Mouse (Mus musculus) inflammation-experienced regulatory T-cells, adult 6 months (primary cell): ENCODE measurements around the gene Zgpat. TPM values are rescaled to one million over a fixed set of nuclear protein-coding genes. Genes with fewer than 3 reads are reported as not detected.
A peak's percentile ranks its signal among the peaks of the same experiment; 100 is the strongest.

Source experiments
- ATAC-seq: one replicate; pipeline ENCODE4 v1.8.0; 2017
- polyA plus RNA-seq, 3 experiments: library from polyadenylated mRNA; unstranded; fragments of 100-300 nt; shearing (Covaris generic); gene quantifications; one replicate each; pipeline ENCODE4 v1.2.1; 2017

Gene Zgpat
- 10 to 100 TPM; 18.5 to 21.8 (median 20.9) TPM for polyA plus RNA-seq

DNA sequence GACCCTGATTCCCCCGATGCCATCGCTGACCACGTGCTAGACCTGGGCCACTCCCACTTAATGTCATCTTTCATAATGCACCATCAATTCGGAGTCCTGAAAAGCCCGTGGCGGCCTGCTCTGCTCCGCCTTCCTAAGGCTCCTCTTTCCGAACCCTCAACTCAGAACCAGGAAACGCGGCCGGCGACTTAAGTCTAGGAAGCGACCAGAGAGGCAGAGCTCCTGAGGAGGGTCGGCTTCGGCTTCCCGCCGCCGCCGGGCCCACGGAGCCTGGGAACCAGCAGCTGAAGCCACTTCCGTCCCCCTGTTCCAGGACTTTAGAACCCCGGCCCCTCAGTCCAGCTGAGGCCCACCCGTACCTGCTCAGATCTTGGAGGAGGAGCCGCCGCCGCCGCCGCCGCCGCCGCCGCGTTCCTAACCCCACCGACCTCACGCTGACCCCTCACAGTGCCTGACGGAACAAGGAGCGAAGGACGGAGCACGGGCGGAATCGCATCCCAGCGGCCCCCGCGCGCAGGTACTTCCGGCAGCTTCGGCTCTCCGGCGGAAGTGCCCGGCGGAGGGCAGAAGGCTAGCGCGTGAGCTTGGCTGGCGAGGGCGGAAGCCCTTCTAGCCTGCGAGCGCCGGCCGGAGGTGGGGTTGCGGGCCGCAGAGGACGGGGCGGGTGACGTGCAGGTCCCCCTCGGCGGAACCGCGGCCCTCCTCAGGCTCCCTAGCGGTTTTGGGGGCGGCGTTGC, at the start of gene Zgpat, which contains the start of gene Arfrp1:
Gene Zgpat (plus strand): TSS at position 69 of the 737 bp plus-strand sequence.
Gene Arfrp1 (minus strand): TSS at position 545 of the 737 bp plus-strand sequence.
- ATAC-seq: peak; percentile 82

DNA sequence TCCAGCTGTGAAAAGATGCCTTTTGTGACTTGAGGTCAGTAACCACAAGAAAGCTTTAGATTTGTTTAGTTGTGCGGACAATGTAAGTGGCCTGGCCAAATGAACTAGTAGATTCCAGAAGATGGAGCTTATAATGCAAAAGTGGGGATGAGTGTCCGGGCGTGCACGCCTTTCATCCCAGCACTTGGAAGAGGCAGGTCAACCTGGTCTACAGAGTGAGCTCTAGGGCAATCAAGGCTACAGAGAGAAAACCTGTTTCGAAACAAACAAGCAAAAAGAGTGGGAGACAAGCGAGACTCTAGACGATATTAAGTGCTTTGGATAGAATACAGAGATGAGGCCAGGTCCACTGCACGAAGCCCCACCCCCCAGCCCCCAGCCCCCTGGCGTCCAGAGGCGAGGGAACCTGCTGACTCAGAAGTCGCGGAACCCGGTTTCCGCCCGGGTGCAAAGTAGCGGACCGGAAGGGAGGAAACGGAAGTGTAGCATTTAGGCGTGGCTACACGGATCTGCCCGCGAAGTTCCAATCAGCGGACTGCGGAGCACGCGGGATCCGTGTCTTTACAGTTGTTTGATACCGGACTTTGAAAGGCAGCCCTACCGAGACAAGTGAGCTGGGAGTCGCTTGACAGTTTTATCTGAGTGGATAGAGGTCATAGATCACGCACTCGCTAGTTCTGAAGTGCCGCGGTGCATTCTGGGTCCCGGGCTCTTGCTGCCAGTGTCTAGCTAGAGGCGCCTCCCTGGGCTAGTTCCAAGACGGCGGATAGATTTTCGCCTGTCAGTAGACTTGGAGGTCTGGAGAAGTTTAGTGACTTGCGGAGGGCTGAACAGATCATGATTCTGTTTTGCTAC, 45.3 kb upstream of the Zgpat start, which contains the start of gene Rtel1:
Gene Rtel1 (plus strand): TSS at position 492 of the 855 bp plus-strand sequence.
- ATAC-seq: peak; percentile 95

DNA sequence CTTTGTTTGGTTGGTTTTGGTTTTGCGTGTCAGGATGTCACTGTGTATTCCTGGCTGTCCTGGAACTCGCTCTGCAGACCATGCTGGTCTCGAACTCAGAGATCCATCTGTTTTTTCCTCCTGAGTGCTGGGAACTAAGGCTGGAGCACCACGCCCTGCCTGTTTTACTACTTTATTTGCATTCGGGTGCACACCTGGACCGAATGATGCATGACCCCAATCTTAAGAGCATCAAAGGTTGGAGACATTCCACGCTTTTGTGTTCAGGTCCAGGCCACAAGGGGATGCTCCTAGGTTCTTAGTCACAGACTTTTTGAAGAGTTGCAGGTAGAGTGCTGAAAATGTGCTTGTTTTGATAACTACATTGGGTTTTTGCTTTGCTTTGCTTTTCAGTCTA, 44.6 kb upstream of the Zgpat start:
- no peak for ATAC-seq

DNA sequence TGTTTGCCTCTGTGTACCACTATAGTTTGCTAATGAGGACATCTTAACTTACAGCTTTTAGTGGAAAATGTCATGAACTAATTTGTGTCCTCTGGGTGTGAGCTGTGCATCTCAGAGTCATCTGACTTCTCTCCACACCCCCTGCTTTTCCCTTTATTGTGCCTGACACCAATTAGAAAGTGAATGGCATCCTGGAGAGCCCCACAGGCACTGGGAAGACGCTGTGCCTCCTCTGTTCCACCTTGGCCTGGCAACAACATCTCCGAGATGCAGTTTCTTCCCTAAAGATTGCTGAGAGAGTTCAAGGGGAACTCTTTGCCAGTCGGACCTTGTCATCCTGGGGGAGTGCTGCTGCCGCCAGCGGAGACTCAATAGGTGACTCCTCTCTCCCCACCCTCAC, 42.6 kb upstream of the Zgpat start:
- ATAC-seq: no peak

DNA sequence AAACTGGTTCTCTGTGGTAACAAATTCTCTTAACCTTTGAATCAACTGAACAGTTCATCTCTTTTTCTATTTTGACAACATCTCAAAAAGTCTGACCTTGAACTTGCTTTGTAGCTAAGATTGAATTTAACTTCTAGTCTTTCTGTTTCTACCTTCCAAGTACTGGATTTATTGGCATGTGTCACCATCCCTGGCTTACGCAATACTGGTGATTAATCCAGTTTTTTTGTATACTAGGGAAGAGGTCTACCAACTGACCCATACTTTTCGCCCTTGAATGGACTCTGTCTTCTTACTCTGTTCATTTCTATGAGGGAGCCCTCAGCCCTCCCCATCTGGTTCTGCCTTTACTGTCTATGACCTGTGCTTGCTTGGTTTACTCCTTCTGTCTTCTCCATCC, 38.6 kb upstream of the Zgpat start:
- ATAC-seq: no peak

DNA sequence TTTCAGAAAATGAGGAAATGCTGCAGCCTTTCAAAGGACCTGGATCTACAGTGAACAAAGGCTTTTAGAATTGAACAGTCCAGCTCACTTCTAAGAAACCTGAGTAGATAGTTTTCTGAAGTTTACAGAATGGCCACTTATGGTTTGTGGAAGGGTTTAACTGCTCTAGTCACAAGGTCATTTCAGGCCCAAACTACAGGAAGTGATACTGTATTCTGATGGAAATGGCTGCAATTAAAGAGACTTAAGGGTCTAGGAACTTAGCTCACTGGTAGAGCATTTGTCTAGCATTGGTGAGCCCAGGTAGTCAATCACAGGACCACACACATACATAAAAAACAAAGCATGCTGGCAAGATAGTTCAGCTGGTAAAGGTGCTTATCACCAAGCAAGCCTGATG, 32.2 kb upstream of the Zgpat start:
- ATAC-seq: no peak

DNA sequence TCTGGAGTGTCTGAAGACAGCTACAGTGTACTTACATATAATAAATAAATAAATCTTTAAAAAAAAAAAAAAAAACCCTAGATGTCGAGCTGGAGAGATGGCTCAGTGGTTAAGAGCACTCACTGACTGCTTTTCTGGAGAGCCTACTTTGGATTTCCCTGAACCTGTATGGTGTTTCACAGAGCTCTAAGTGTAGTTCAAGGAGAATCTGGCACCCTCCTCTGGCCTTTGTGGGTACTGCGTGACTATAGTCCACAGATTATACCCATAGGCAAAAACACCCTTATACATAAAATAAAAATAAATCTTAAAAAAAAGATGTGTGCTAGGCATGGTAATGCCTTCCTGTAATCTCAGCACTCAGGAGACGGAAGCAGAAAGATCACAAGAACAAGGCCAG, 30.7 kb upstream of the Zgpat start:
- peak; percentile 98 for ATAC-seq

DNA sequence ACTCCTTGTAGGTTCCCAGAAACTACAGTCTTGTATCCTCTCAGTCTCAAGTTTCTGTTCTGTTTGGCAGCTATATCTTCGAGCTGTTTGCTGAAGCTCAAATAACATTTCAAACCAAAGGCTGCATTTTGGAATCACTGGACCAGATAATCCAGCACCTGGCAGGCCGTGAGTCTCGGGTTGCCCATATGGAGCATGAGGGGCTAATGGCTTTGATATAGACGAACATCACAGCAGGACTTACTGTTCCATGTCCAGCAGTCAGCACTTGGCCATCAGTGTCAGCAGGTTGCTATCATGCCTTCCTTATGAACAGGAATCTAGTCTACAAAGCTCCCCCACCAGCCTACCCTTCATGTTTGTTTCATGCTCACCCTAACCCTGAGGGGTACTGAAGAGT, 24.3 kb upstream of the Zgpat start:
- no peak for ATAC-seq

DNA sequence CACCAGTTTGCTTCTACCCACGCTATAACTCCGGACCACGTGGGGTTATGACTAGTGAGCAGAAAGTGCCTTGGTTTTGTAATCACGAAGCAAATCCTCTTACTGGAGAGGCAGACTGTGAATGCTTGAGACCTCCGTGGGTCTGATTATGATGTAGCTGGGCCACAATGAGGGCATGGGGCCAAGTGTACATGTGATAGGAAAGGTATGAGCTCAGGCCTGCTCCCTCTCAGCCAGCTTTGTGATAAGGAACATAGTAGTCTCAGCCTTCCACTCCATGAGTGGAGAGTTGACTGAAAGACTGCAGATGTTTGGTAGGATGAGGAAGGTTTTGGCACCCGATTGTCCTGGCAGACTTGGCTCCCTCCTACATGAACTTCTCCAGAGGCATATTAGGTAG, 22.0 kb upstream of the Zgpat start:
- no peak for ATAC-seq

DNA sequence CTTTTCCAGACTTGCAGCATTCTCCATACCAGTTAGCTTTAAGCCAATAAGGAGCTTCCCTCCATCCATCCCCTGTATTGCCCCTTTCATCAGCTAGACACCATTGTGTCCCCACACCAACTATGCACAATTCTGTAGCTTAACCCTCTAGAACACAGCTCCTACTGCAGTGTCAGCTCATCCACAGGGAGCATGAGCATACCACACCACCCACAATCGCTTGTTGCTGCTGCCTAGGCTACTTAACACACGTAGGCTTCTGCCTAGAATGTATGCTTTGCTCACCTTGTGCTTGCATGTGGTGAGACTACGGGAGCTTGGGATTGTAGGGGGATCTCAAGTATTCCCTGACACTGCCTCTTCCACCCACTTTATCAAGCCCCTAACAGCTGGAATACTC, 7.9 kb upstream of the Zgpat start:
- ATAC-seq: no peak

DNA sequence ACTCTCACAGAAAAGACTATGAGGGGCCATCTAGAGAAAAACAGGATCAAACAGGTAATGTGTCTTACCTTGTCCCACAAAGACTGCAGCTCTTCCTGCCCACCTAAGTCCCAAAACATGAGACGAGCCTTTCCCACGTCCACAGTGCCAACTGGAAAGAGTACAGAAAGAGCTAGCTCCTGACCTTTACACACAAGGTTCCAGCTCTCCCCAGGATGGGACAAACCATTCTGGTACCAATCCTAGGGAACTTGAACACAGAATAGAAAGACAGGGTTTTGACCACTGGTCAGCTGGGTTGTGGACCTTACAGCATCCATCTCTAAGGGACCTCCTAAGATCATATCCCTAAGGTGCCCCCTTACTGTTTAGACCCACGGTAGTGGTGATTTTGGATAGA, 782 bp upstream of the Zgpat start:
- no peak for ATAC-seq

DNA sequence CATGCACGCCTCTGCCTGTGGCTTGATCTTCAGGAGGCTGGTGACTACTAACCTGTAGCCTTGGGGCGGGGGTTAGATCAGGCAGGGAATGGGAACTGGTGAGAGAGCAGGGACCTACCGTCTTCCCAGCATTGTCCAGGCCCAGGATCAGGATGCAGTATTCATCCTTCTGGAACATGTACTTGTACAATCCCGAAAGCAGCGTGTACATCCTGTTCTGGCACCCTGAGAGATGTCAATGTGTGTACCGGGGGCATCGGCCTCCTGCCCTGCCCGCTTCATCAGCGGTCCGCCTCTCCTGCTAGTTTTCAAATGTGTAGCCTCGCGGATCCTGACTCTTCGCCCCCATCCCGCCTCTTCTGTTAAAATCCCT, 255 bp upstream of the Zgpat start:
- peak; percentile 15 for ATAC-seq

DNA sequence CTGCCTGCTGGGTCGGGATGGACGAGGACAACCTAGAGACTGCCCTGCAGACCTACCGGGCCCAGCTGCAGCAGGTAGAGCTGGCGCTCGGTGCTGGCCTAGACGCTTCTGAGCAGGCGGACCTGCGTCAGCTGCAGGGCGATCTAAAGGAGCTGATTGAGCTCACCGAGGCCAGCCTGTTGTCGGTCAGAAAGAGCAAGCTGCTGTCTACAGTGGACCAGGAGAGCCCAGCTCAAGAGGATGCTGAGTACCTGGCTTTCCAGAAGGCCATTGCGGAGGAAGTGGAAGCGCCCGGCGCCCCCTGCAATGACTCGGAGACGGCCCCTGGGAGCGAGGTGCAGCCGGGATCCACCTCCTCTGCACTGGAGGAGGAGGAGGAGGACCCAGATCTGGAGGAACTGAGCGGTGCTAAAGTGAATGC, 937 bp downstream of the Zgpat start:
- ATAC-seq: peak; percentile 27

DNA sequence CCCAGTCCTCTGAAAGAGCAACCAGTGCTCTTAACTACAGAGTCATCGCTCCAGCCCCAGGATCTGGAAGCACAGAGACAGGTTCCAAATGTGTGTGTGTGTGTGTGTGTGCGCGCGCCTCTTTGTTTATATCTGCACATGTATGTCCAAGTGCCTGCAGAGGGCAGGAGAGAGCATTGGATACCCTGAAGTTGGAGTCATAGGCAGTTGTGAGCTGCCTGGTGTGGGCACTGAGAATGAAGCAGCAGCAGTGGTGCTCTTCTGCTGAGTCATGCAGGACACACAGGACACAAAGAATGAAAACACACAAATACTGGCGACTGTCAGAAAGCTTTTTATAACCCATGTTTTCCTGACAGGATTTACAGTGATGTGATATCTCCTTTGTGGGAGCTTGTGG, 5.3 kb downstream of the Zgpat start:
- no peak for ATAC-seq

DNA sequence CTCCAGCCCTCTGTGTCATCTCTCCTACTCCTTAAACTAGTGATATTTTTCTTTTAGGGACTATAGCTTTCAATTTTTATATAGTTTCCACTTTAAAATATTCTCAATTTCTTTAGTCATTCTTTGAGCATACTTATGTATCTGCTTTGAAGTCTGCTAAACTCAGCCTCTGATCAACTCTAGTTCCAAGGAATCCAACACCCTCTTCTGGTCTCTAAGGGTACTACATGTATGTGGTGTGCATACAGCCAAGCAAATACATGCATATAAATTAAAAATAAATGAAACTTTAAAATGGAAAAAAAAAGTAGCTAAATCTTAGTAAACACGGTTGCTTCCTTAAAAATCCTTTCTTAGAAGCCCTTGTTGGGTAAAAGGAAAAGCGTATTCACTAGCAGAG, 11.1 kb downstream of the Zgpat start:
- ATAC-seq: peak; percentile 55

DNA sequence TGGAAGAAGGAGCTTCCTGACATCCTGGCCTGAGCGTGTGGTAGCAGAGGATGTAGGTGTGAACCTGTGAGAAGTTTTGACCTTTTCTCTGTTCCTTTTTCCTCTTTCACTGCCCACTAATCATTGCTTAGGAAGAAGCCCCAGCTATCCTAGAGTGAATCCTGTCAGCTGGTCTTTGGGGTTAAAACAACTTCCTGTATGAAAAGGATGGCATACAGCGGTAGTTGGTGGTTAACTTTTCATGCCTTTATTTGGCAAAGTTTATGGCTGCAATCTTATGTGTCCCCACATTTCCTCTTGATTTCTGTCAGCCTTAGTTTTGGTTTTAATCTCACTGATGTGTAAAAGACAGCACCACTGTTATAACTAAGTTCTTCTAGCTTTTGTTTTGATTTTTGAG, 12.5 kb downstream of the Zgpat start:
- ATAC-seq: peak; percentile 68

DNA sequence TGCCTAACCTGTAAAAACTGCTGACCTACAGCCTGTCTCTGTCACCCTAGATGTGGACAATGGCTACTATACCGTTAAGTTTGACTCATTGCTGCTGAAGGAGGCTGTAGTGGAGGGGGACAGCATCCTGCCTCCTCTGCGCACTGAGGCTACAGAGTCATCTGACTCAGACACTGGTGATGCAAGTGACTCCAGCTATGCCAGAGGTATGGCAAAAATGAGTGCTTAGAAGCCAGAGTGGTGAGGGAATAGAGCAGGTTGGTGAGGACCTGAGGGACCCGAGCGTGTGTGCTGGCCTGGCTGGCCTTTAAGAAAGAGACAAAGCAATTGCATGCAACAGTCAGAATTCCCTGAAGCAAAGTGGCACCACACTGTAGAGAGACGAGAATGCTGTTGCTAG, 14.0 kb downstream of the Zgpat start:
- no peak for ATAC-seq

DNA sequence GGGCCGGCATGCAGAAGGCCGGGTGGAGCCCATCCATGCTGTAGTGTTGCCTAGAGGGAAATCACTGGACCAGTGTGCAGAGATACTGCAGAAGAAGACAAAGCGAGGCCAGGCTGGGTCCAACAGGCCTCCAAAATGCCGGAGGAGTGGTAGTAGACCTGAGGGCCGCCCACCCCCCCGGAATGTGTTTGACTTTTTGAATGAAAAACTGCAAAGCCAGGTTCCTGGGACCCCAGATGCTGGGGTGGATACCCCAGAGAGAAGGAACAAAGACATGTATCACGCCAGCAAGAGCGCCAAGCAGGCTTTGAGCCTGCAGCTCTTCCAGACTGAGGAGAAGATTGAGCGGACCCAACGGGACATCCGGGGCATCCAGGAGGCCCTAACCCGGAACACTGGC, 15.1 kb downstream of the Zgpat start, which contains the start of gene Lime1:
Gene Lime1 (plus strand): TSS at position 301 of the 400 bp plus-strand sequence.
- ATAC-seq: no peak

DNA sequence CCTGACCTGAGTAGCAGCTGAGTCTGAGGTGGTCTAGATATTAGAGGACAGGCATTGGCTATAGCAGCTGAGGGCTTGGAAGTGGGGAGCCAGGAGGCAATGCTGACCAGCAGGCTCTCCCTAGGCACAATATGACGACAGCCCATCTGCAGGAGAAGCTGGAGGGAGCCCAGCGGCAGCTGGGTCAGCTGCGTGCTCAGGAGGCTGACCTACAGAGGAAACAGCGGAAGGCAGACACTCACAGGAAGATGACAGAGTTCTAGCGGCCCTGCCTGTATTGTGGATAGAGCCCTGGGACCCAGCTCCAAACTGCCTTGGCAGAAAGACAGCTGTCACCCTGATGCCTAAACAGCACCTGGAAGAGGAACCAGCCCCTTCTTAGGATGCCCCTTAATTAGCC, 15.5 kb downstream of the Zgpat start:
- ATAC-seq: no peak

DNA sequence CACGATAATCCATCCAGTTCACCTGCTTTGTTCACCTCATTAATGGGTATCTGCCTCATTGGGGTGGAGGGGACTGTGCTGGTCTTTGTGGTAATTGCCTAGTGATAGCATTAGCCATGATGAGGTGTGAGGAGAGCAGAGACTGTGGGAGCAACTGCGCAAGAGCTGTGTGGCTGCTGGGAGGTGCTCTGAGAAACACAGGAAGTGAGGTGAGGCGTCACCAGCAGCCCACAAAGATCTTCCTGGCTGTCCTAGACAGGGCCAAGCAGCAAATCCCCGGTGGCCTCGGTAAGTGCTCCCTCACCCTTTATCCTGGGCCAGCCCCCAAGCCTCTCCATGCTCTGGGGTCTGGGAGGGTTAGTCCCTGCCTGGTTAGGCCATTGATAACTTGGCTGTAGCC, 16.4 kb downstream of the Zgpat start:
- peak; percentile 85 for ATAC-seq

DNA sequence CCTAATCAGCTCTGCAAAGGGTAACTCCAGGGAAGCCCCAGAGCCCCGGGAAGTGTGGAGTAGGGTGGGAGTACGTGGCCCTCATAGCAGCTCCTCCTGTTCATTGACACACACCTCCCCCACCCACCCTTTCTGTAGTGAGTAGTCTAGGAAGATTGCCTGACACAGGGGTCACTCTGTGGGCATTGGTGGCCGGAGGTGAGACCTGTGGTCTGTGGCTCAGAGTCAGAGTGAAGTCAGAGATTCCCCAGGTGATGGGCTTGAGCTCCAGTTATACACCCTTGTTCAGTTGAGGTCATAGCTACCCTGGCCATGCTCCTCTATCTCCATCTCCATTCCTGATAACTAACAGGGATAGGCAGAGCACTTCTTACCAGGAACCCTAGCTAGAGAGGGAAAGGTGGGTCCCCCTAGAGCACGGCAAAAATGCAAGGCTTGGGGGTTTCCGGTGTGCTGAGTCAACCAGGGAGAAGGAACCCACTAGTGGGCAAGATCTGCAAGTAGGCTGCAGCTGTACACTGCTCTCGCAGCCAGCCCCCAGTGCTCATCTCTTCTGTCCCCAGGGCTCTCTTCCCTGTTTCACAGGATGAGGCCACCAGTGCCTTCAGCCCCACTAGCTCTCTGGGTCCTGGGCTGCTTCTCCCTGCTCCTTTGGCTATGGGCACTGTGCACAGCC, 17.0 kb downstream of the Zgpat start:
- peak; percentile 46 for ATAC-seq

DNA sequence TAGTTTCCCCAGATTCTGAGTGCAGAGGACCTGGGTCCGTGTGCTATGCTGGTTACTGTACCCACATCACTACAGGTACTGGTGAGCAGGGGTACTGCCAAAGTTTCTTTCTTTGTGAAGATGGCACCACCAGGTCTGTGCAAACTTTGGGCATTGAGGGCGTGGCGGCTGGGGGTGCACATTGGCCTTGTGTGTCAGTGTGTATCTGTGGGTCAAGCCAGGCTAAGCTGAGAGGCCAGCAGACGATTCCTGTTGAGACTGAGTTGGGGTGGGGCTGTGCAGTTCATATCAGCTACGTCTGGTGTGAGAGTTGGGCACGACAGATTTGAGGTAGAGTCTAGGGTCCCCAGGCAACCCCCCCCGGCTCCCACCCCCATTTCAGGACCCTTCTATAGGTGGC, 19.7 kb downstream of the Zgpat start:
- no peak for ATAC-seq

DNA sequence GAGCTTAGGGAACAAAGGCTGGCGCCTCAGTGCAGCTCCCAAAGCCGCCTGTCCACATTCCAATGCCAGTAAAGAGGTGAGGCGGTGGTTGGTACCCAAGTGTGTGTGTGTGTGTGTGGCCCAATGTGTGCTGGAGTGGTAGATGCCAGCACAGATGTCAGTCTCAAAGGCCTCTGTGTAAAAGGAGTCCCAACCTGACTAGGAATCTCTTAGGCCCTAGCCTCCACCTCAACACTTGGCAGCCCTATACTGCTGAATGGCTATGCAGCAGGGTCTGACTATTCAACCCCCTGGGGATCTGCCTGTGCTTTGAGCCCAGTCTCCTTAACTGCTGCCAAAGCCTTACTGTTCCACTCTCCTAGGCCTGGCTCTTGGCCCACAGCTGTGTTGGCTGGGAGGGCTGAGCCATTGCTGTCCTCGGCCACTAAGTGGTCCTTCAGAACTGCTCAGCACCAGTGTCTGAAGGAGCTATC, 20.2 kb downstream of the Zgpat start:
- ATAC-seq: no peak
